Mouse (Mus musculus) G1E (cell line): ENCODE data around the gene Gabbr1.

ENCODE experiments used
- CTCF ChIP-seq: IDR thresholded peaks from 2 replicates; pipeline ENCODE4 v1.5.1; 2012; ENCODE audit warnings: low read depth, low read length, inconsistent platforms, mixed read lengths
- GATA1 ChIP-seq: IDR thresholded peaks from 2 replicates; pipeline ENCODE4 v1.6.1; 2012; ENCODE audit warnings: borderline replicate concordance, low read length, inconsistent platforms, mixed read lengths
- GATA2 ChIP-seq: IDR thresholded peaks from 2 replicates; pipeline ENCODE4 v1.6.1; 2012; ENCODE audit warnings: low read depth, low read length, inconsistent platforms, borderline replicate concordance
- TAL1 ChIP-seq: conservative IDR thresholded peaks from 2 replicates; pipeline ENCODE4 v1.6.1; 2012; ENCODE audit warnings: low read depth, low read length, inconsistent platforms, mixed read lengths

GRCm38 (mm10) chr17:37078193-37078592, 32.4 kb downstream of the Gabbr1 start:
- TF ChIP-seq CTCF = no peak
- TF ChIP-seq TAL1 = no peak
- no peak for TF ChIP-seq GATA1
- no peak for TF ChIP-seq GATA2
